Comparison of ENCODE assay signal across 21 mouse cellular contexts in genomic region chr17:84622873-84623272, GRCm38 (mm10). TPM values are rescaled to one million over a fixed set of nuclear protein-coding genes. Genes with fewer than 3 reads are reported as not detected.
DNase-seq lines count a peak whose midpoint lies in the region; ATAC-seq lines count a peak whose summit lies in the region.
"Had no signal": no experiment of that assay in that cellular context is flagged by ENCODE, and none has a peak within 500 bp of the region (broad histone marks: within the 10 kb centered on the region; RNA-seq: fewer than 3 reads in every experiment).

No protein-coding gene starts in this region.

- H3K4me2 ChIP-seq in heart, embryonic 11.5 days: no peak overlapping the region
- H3K4me2 ChIP-seq in embryonic facial prominence, embryonic 11.5 days (ENCODE audit: low read depth, low read length): no peak overlapping the region
- H3K4me2 ChIP-seq: forebrain, embryonic 13.5 days; heart, embryonic 12.5 days; liver, embryonic 13.5 days had no signal

- H3K27ac ChIP-seq in heart, embryonic 10.5 days: no peak overlapping the region
- H3K27ac ChIP-seq in heart, embryonic 11.5 days (ENCODE audit: low read depth, low read length): no peak overlapping the region
- peak overlapping the region; percentile 79 for H3K27ac ChIP-seq in embryonic facial prominence, embryonic 11.5 days (replicated peaks; ENCODE audit: low read depth, low read length)
- H3K27ac ChIP-seq in limb, embryonic 10.5 days: peak overlapping the region; percentile 81
- H3K27ac ChIP-seq: forebrain, embryonic 13.5 days; liver, embryonic 13.5 days had no signal

- H3K27me3 ChIP-seq in heart, embryonic 10.5 days (ENCODE audit: insufficient read depth, poor library complexity, severe bottlenecking): no peaks in the 10 kb centered on the region
- H3K27me3 ChIP-seq in heart, embryonic 11.5 days (ENCODE audit: control insufficient read depth, insufficient read depth, low read length): no peaks in the 10 kb centered on the region
- no peaks in the 10 kb centered on the region for H3K27me3 ChIP-seq in embryonic facial prominence, embryonic 11.5 days (ENCODE audit: control insufficient read depth, insufficient read depth, low read length)
- H3K27me3 ChIP-seq in limb, embryonic 10.5 days (ENCODE audit: low read depth, poor library complexity, severe bottlenecking): no peaks in the 10 kb centered on the region
- H3K27me3 ChIP-seq: forebrain, embryonic 13.5 days; heart, embryonic 12.5 days; liver, embryonic 13.5 days had no signal

- no peaks in the 10 kb centered on the region for H3K9me3 ChIP-seq in heart, embryonic 10.5 days
- no peaks in the 10 kb centered on the region for H3K9me3 ChIP-seq in heart, embryonic 11.5 days (replicated peaks; ENCODE audit: control insufficient read depth, low read length)
- no peaks in the 10 kb centered on the region for H3K9me3 ChIP-seq in embryonic facial prominence, embryonic 11.5 days (replicated peaks; ENCODE audit: control insufficient read depth, low read length)
- H3K9me3 ChIP-seq in limb, embryonic 10.5 days (replicated peaks): peaks cover 9% of the 10 kb centered on the region; the same call in 1 of the 2 replicates
- H3K9me3 ChIP-seq: forebrain, embryonic 13.5 days; G1E; heart, embryonic 12.5 days; liver, embryonic 13.5 days had no signal

- no peak overlapping the region for H3K9ac ChIP-seq in heart, embryonic 11.5 days (ENCODE audit: low read depth, low read length)
- no peak overlapping the region for H3K9ac ChIP-seq in embryonic facial prominence, embryonic 11.5 days (replicated peaks; ENCODE audit: low read length)
- H3K9ac ChIP-seq: forebrain, embryonic 13.5 days; heart, embryonic 12.5 days; liver, embryonic 13.5 days had no signal

- DNase-seq in heart, embryonic 10.5 days (ENCODE audit: low spot score): peak; percentile 20
- peak; percentile 57 for DNase-seq in 3T3-L1 (ENCODE audit: low read depth, low spot score)
- DNase-seq in embryonic facial prominence, embryonic 11.5 days (ENCODE audit: low spot score): peak; percentile 90
- peak; percentile 48 for DNase-seq in limb, embryonic 10.5 days (ENCODE audit: low spot score)
- DNase-seq in spleen, adult 18-20 months: no peak
- DNase-seq: adrenal gland, postnatal 14 days; cerebellum, postnatal 36 days; heart, postnatal 4 days; kidney, adult 11 months; liver, embryonic 13.5 days; retina, postnatal 1 day had no signal

- 68% methylated on average over 2 of the region's 2 CpGs for WGBS in heart, embryonic 10.5 days
- WGBS in heart, embryonic 11.5 days (ENCODE audit: insufficient replicate concordance): 63% methylated on average over 2 of the region's 2 CpGs
- WGBS in embryonic facial prominence, embryonic 11.5 days: 22% methylated on average over 2 of the region's 2 CpGs
- 22% methylated on average over 2 of the region's 2 CpGs for WGBS in limb, embryonic 10.5 days

- H3K4me1 ChIP-seq in heart, embryonic 10.5 days: peaks cover 6% of the 10 kb centered on the region
- 0 out of 2 replicates have a peak, but pooled peaks cover 3% of the 10 kb centered on the region for H3K4me1 ChIP-seq in heart, embryonic 11.5 days (ENCODE audit: control insufficient read depth, insufficient read depth, low read length)
- no peaks in the 10 kb centered on the region for H3K4me1 ChIP-seq in embryonic facial prominence, embryonic 11.5 days (ENCODE audit: control insufficient read depth, insufficient read depth, low read length)
- peaks cover 37% of the 10 kb centered on the region for H3K4me1 ChIP-seq in limb, embryonic 10.5 days

- no peak overlapping the region for H3K4me3 ChIP-seq in heart, embryonic 10.5 days
- H3K4me3 ChIP-seq in heart, embryonic 11.5 days (ENCODE audit: low read depth, low read length): no peak overlapping the region
- no peak overlapping the region for H3K4me3 ChIP-seq in embryonic facial prominence, embryonic 11.5 days (ENCODE audit: low read depth, low read length)
- no peak overlapping the region for H3K4me3 ChIP-seq in limb, embryonic 10.5 days
- H3K4me3 ChIP-seq: forebrain, embryonic 13.5 days; heart, embryonic 12.5 days; liver, embryonic 13.5 days had no signal

- no peak for ATAC-seq in heart, embryonic 11.5 days (replicated peaks; ENCODE audit: insufficient number of reproducible peaks, low FRiP score, low TSS enrichment)
- ATAC-seq in embryonic facial prominence, embryonic 11.5 days (replicated peaks; ENCODE audit: insufficient number of reproducible peaks, low FRiP score, low TSS enrichment, low read depth): no peak
- ATAC-seq in cerebellum, adult (ENCODE audit: insufficient number of reproducible peaks, low FRiP score, low TSS enrichment): no peak
- ATAC-seq in erythroid progenitor cell, adult 5-6 weeks (replicated peaks; ENCODE audit: low FRiP score, poor library complexity, severe bottlenecking): no peak
- ATAC-seq: forebrain, embryonic 13.5 days had no signal

- H3K36me3 ChIP-seq in heart, embryonic 10.5 days: no peaks in the 10 kb centered on the region
- no peaks in the 10 kb centered on the region for H3K36me3 ChIP-seq in heart, embryonic 11.5 days (ENCODE audit: control insufficient read depth, insufficient read depth, low read length)
- H3K36me3 ChIP-seq in embryonic facial prominence, embryonic 11.5 days (replicated peaks; ENCODE audit: control insufficient read depth, insufficient read depth, low read depth, low read length): no peaks in the 10 kb centered on the region
- 0 out of 2 replicates have a peak, but pooled peaks cover 8% of the 10 kb centered on the region for H3K36me3 ChIP-seq in limb, embryonic 10.5 days
- H3K36me3 ChIP-seq: G1E; heart, embryonic 12.5 days; liver, embryonic 13.5 days had no signal

RNA-seq across cellular contexts. Expression of gene Dync2li1, which starts 3.4 kb away (rescaled TPM):
- 9.9 and 17.2 TPM in 2 replicates for polyA plus RNA-seq in heart, embryonic 10.5 days (2016; fragmentation: Nextera tagmentation; extraction: Ambion mirVana)
- 11.9 and 12.8 TPM in 2 replicates for polyA plus RNA-seq in heart, embryonic 11.5 days (2014; fragmentation: Nextera tagmentation; extraction: Ambion mirVana)
- polyA plus RNA-seq in embryonic facial prominence, embryonic 11.5 days (2014; fragmentation: Nextera tagmentation; extraction: Ambion mirVana): 46.2 and 48.0 TPM in 2 replicates
- 25.5 and 33.4 TPM in 2 replicates for polyA plus RNA-seq in limb, embryonic 10.5 days (2016; fragmentation: Nextera tagmentation; extraction: Ambion mirVana)
- not detected in 2 replicates for total RNA-seq in erythroid progenitor cell, adult 5-6 weeks (2015; ENCODE audit: low replicate concordance)
- not detected in 2 replicates for total RNA-seq in erythroid progenitor cell, adult 5-6 weeks (2017; ENCODE audit: low replicate concordance)
- total RNA-seq: G1E had no signal
- polyA plus RNA-seq: G1E had no signal

RNA-seq across cellular contexts. Expression of gene Abcg8, which starts 53.2 kb away (rescaled TPM):
- 0.09 TPM in 1 of 2 replicates, not detected in the other for polyA plus RNA-seq in heart, embryonic 10.5 days (2016; fragmentation: Nextera tagmentation; extraction: Ambion mirVana)
- not detected in 2 replicates for polyA plus RNA-seq in heart, embryonic 11.5 days (2014; fragmentation: Nextera tagmentation; extraction: Ambion mirVana)
- polyA plus RNA-seq in embryonic facial prominence, embryonic 11.5 days (2014; fragmentation: Nextera tagmentation; extraction: Ambion mirVana): 0.06 and 0.27 TPM in 2 replicates
- 0.10 and 0.11 TPM in 2 replicates for polyA plus RNA-seq in limb, embryonic 10.5 days (2016; fragmentation: Nextera tagmentation; extraction: Ambion mirVana)
- total RNA-seq in erythroid progenitor cell, adult 5-6 weeks (2015; ENCODE audit: low replicate concordance): not detected in 2 replicates
- total RNA-seq in erythroid progenitor cell, adult 5-6 weeks (2017; ENCODE audit: low replicate concordance): not detected in 2 replicates
- total RNA-seq: gastrocnemius, adult 18-20 months; heart, postnatal 4 days; megakaryocyte, adult 5-6 weeks; monocyte, adult 5-6 weeks had no signal
- polyA plus RNA-seq: G1E; heart, embryonic 12.5 days; neural tube, embryonic 14.5 days had no signal

RNA-seq across cellular contexts. Expression of gene Abcg5, which starts 59.9 kb away (rescaled TPM):
- 0.65 TPM in 2 replicates for polyA plus RNA-seq in heart, embryonic 10.5 days (2016; fragmentation: Nextera tagmentation; extraction: Ambion mirVana)
- polyA plus RNA-seq in heart, embryonic 11.5 days (2014; fragmentation: Nextera tagmentation; extraction: Ambion mirVana): 0.43 and 0.99 TPM in 2 replicates
- 2.5 and 2.6 TPM in 2 replicates for polyA plus RNA-seq in embryonic facial prominence, embryonic 11.5 days (2014; fragmentation: Nextera tagmentation; extraction: Ambion mirVana)
- polyA plus RNA-seq in limb, embryonic 10.5 days (2016; fragmentation: Nextera tagmentation; extraction: Ambion mirVana): 0.97 and 1.1 TPM in 2 replicates
- not detected in 2 replicates for total RNA-seq in erythroid progenitor cell, adult 5-6 weeks (2015; ENCODE audit: low replicate concordance)
- not detected in 2 replicates for total RNA-seq in erythroid progenitor cell, adult 5-6 weeks (2017; ENCODE audit: low replicate concordance)
- total RNA-seq: gastrocnemius, adult 18-20 months; heart, postnatal 4 days; megakaryocyte, adult 5-6 weeks; monocyte, adult 5-6 weeks had no signal
- polyA plus RNA-seq: G1E had no signal

Comparison
In these comparisons a context has a peak if more than half of its experiments do, and no peak if none do; other contexts are left out.
1. DNase-seq: peak in heart, embryonic 10.5 days (single experiment), 3T3-L1 (single experiment), embryonic facial prominence, embryonic 11.5 days (single experiment) and limb, embryonic 10.5 days (single experiment); none in spleen, adult 18-20 months (0 of 2).
2. H3K27ac ChIP-seq: peak in embryonic facial prominence, embryonic 11.5 days (single experiment) and limb, embryonic 10.5 days (single experiment); none in heart, embryonic 10.5 days (single experiment) and heart, embryonic 11.5 days (single experiment).